Mouse (Mus musculus): ENCODE measurements at regions not wholly inside any gene's neighbourhood (a gene's known extent, or its start where the extent isn't known, plus 50 kb on each side); places are given as distances from the start of the nearest gene placed in this dataset.

DNA sequence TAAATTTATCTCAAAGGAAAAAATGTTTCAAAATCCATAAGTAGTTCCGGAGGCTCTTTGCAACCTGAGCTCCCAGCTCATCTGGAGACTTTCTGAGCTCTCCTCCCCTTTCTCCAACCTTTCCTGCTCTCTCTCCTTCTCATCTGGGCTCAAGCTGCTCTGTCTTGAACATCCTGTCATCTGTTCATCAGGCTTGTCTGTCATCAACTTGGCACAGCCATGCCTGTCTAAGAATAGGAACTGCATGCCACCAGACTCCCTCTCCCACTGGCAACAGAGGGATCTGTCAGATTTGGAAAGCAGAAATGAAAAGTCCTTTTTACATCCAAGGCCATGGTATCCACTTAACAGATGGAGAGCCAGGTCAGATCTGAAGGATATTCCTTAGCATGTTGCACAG is 115.3 kb upstream of the Cachd1 start:
- TF ChIP-seq CTCF (IDR thresholded peaks at IDR 0.05; ENCODE audit: low read depth, low read length) (no peak), EP300 (IDR thresholded peaks at IDR 0.05; ENCODE audit: insufficient read depth, low read depth, low read length) (no peak), POLR2A (IDR thresholded peaks at IDR 0.05; ENCODE audit: insufficient read depth, low read length) (no peak)
- H3K27me3 ChIP-seq (ENCODE audit: control insufficient read depth, insufficient read depth, low read length, poor library complexity, severe bottlenecking), result peaks cover 4% of the 10 kb centered on the region; the same call in 1 of the 2 replicates
- H3K4me1 ChIP-seq (ENCODE audit: control insufficient read depth, insufficient read depth, low read length), result no peaks in the 10 kb centered on the region
- no peak overlapping the region for H3K27ac ChIP-seq (ENCODE audit: insufficient read depth, low read length)
- no peak overlapping the region for H3K4me3 ChIP-seq (ENCODE audit: low read depth, low read length)
- H3K9ac ChIP-seq (ENCODE audit: low read depth, poor library complexity, severe bottlenecking), result no peak overlapping the region
- H3K36me3 ChIP-seq (ENCODE audit: control insufficient read depth, insufficient read depth, low read length, poor library complexity, severe bottlenecking), result no peaks in the 10 kb centered on the region
- peaks cover 9% of the 10 kb centered on the region for H3K9me3 ChIP-seq (replicated peaks; ENCODE audit: control insufficient read depth, insufficient read depth, low read length, poor library complexity, severe bottlenecking)

GRCm38 (mm10) chr4:100664619-100665264 is 111.7 kb upstream of the Cachd1 start:
- H3K27ac ChIP-seq (ENCODE audit: insufficient read depth, low read length), result no peak overlapping the region
- no peak for TF ChIP-seq CTCF (IDR thresholded peaks at IDR 0.05; ENCODE audit: low read depth, low read length)
- no peak overlapping the region for H3K4me3 ChIP-seq (ENCODE audit: low read depth, low read length)
- no peaks in the 10 kb centered on the region for H3K36me3 ChIP-seq (ENCODE audit: control insufficient read depth, insufficient read depth, low read length, poor library complexity, severe bottlenecking)
- no peaks in the 10 kb centered on the region for H3K4me1 ChIP-seq (ENCODE audit: control insufficient read depth, insufficient read depth, low read length)
- peaks cover 4% of the 10 kb centered on the region; the same call in 1 of the 2 replicates for H3K27me3 ChIP-seq (ENCODE audit: control insufficient read depth, insufficient read depth, low read length, poor library complexity, severe bottlenecking)
- H3K9me3 ChIP-seq (replicated peaks; ENCODE audit: control insufficient read depth, insufficient read depth, low read length, poor library complexity, severe bottlenecking), result peaks cover 3% of the 10 kb centered on the region; the same call in 1 of the 2 replicates
- H3K9ac ChIP-seq (ENCODE audit: low read depth, poor library complexity, severe bottlenecking), result no peak overlapping the region

GRCm38 (mm10) chr4:100670553-100670952 is 105.9 kb upstream of the Cachd1 start:
- Histone ChIP-seq H3K9ac (ENCODE audit: low read depth, poor library complexity, severe bottlenecking) (no peak overlapping the region), H3K27ac (ENCODE audit: insufficient read depth, low read length) (no peak overlapping the region), H3K36me3 (ENCODE audit: control insufficient read depth, insufficient read depth, low read length, poor library complexity, severe bottlenecking) (no peaks in the 10 kb centered on the region), H3K27me3 (ENCODE audit: control insufficient read depth, insufficient read depth, low read length, poor library complexity, severe bottlenecking) (peaks cover 2% of the 10 kb centered on the region; the same call in 1 of the 2 replicates), H3K4me1 (ENCODE audit: control insufficient read depth, insufficient read depth, low read length) (no peaks in the 10 kb centered on the region), H3K9me3 (replicated peaks; ENCODE audit: control insufficient read depth, insufficient read depth, low read length, poor library complexity, severe bottlenecking) (no peaks in the 10 kb centered on the region), H3K4me3 (ENCODE audit: low read depth, low read length) (no peak overlapping the region)
- no peak for TF ChIP-seq CTCF (IDR thresholded peaks at IDR 0.05; ENCODE audit: low read depth, low read length)

GRCm38 (mm10) chr4:100674916-100675315 is 101.6 kb upstream of the Cachd1 start:
- TF ChIP-seq CTCF (IDR thresholded peaks at IDR 0.05; ENCODE audit: low read depth, low read length) (no peak), EP300 (IDR thresholded peaks at IDR 0.05; ENCODE audit: insufficient read depth, low read depth, low read length) (no peak), POLR2A (IDR thresholded peaks at IDR 0.05; ENCODE audit: insufficient read depth, low read length) (no peak)
- H3K27me3 ChIP-seq (ENCODE audit: control insufficient read depth, insufficient read depth, low read length, poor library complexity, severe bottlenecking), result no peaks in the 10 kb centered on the region

GRCm38 (mm10) chr4:100683757-100684156 is 92.7 kb upstream of the Cachd1 start:
- no peak for TF ChIP-seq EP300 (IDR thresholded peaks at IDR 0.05; ENCODE audit: insufficient read depth, low read depth, low read length)
- TF ChIP-seq CTCF (IDR thresholded peaks at IDR 0.05; ENCODE audit: low read depth, low read length), result no peak
- TF ChIP-seq POLR2A (IDR thresholded peaks at IDR 0.05; ENCODE audit: insufficient read depth, low read length), result no peak
- Histone ChIP-seq H3K9ac (ENCODE audit: low read depth, poor library complexity, severe bottlenecking) (no peak overlapping the region), H3K36me3 (ENCODE audit: control insufficient read depth, insufficient read depth, low read length, poor library complexity, severe bottlenecking) (no peaks in the 10 kb centered on the region), H3K27ac (ENCODE audit: insufficient read depth, low read length) (no peak overlapping the region), H3K4me1 (ENCODE audit: control insufficient read depth, insufficient read depth, low read length) (no peaks in the 10 kb centered on the region), H3K9me3 (replicated peaks; ENCODE audit: control insufficient read depth, insufficient read depth, low read length, poor library complexity, severe bottlenecking) (no peaks in the 10 kb centered on the region), H3K27me3 (ENCODE audit: control insufficient read depth, insufficient read depth, low read length, poor library complexity, severe bottlenecking) (no peaks in the 10 kb centered on the region), H3K4me3 (ENCODE audit: low read depth, low read length) (no peak overlapping the region)

More at GRCm38 (mm10) chr4:100674916-100675315, 101.6 kb upstream of the Cachd1 start:
- Histone ChIP-seq H3K36me3 (ENCODE audit: control insufficient read depth, insufficient read depth, low read length, poor library complexity, severe bottlenecking) (no peaks in the 10 kb centered on the region), H3K9ac (ENCODE audit: low read depth, poor library complexity, severe bottlenecking) (no peak overlapping the region), H3K27ac (ENCODE audit: insufficient read depth, low read length) (no peak overlapping the region), H3K9me3 (replicated peaks; ENCODE audit: control insufficient read depth, insufficient read depth, low read length, poor library complexity, severe bottlenecking) (no peaks in the 10 kb centered on the region), H3K4me3 (ENCODE audit: low read depth, low read length) (no peak overlapping the region), H3K4me1 (ENCODE audit: control insufficient read depth, insufficient read depth, low read length) (no peaks in the 10 kb centered on the region)

DNA sequence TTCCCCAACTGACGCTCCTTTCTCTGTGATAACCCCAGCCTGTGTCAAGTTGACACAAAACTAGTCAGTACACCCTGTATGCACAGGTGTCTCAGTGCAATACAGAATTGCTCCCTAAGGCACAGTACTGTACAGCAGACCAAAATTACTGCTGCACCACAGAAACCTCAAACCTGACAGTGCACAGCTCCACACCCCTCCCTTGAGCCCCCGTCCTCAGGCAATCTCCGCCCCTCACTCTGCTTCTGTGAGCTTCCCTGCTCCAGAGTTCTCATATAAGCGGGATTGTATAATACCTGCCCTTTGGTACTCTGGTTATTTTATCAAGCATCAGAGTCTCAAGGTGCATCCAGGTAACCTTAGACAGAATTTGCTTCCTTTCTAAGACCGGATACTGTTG is 76.5 kb upstream of the Cachd1 start:
- no peak overlapping the region for H3K9ac ChIP-seq (ENCODE audit: low read depth, poor library complexity, severe bottlenecking)
- no peaks in the 10 kb centered on the region; the same call in 1 of the 2 replicates for H3K27me3 ChIP-seq (ENCODE audit: control insufficient read depth, insufficient read depth, low read length, poor library complexity, severe bottlenecking)
- no peak for TF ChIP-seq EP300 (IDR thresholded peaks at IDR 0.05; ENCODE audit: insufficient read depth, low read depth, low read length)
- TF ChIP-seq CTCF (IDR thresholded peaks at IDR 0.05; ENCODE audit: low read depth, low read length), result no peak
- TF ChIP-seq POLR2A (IDR thresholded peaks at IDR 0.05; ENCODE audit: insufficient read depth, low read length), result no peak
- H3K4me3 ChIP-seq (ENCODE audit: low read depth, low read length), result no peak overlapping the region
- H3K36me3 ChIP-seq (ENCODE audit: control insufficient read depth, insufficient read depth, low read length, poor library complexity, severe bottlenecking), result no peaks in the 10 kb centered on the region
- H3K27ac ChIP-seq (ENCODE audit: insufficient read depth, low read length), result no peak overlapping the region
- no peaks in the 10 kb centered on the region for H3K4me1 ChIP-seq (ENCODE audit: control insufficient read depth, insufficient read depth, low read length)
- no peaks in the 10 kb centered on the region for H3K9me3 ChIP-seq (replicated peaks; ENCODE audit: control insufficient read depth, insufficient read depth, low read length, poor library complexity, severe bottlenecking)

All from ES-Bruce4 (cell line).